Mouse (Mus musculus) bone marrow macrophage, adult 2 months (primary cell): ENCODE measurements around the gene Zfp398.

ENCODE experiments used
- CTCF ChIP-seq: IDR thresholded peaks from 2 replicates; pipeline ENCODE4 v1.5.1; 2012; ENCODE audit warnings: low read depth, mild to moderate bottlenecking, low read length, moderate library complexity
- POLR2A ChIP-seq: IDR thresholded peaks from 2 replicates; pipeline ENCODE4 v1.6.1; 2012; ENCODE audit warnings: mild to moderate bottlenecking, low read depth, low read length, borderline replicate concordance

DNA sequence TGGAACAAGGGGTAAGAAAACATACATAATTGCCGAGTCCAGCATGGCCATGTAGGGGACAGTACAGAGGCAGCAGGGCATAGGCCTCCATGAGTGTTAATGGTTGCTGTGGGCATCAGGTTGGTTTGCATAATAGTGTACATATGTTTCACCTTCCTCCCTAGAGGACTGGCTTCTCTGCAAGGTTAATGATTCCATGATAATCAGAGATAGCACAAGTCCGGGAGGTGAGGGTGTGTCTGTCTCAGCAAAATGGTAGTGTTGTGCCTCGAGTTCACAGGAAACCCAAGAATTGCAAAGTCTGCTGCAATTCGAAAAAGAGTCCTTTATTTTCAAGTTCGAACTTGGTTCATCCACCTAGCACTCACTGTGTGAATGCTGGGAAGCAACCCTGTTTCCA lies 81.6 kb downstream of the Zfp398 start:
- TF ChIP-seq CTCF (no peak), POLR2A (no peak)
